Mouse (Mus musculus): ENCODE data around the gene Twf2. TPM values are rescaled to one million over a fixed set of nuclear protein-coding genes. Genes with fewer than 3 reads are reported as not detected.
A peak's percentile ranks its signal among the peaks of the same experiment; 100 is the strongest.

The Twf2 gene
- polyA plus RNA-seq (2015; fragmentation: Nextera tagmentation; extraction: Ambion mirVana): 25.3 and 29.8 TPM in 2 replicates

DNA sequence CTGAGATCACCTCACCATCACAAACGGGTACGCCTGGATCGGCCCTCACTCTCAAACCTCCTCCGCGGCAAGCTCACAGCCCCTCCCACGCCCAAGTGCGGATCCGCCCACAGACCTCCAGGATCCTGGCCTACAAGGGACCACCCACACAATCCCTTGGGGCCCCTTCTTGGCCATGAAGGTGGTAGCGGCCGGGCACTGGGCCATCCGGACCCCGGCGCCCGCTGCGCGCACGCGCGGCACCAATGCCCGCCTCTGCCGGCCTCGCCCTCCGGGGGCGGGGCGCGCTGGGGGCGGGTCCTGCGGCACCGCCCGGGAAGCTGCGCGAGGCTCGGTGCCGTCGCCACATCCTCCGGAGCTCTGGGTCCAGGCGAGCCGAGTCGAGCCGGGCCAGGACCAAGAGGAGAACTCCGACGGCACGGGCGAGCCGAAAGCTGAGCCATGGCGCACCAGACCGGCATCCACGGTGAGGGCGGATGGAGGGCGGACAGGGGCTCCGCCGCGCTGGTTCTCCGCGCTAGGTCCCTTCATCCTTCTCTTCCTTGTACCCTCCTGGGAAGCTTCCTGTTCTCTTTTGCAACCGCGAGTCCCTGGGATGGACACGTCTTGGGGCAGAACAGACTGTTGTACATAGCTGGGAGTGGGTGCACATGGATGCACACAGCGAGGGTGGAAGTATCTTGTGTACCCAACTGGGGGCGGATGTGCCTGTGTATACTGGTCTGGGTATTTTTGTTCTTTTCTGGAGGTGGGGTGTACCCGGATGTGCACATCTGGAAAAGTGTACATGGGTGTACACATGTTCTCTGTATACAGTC lies at the start of gene Twf2:
TSS of gene Twf2 (plus strand) at position 290 of the 818 bp plus-strand sequence.

DNA sequence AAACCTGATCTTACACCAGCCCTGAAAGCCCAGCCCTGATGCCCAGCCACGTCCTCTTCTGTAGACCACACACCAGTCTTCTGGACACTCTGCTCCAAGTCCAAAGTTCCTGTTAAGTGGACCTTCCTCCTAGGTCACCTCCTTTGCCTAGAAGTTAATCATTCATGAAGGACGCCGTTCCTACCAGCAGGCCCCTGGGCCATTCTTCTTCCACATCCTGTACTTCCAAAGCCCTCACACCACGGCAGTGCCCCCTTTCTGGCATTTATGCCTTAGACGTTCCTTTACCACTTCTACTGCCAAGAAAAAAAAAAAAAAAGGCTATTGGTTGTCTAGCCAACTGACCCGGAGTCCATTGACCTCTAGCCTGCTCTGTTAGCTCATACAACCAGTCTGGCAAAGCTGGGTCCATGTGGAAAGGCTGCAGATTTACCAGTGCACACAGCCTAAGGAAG lies 44.8 kb upstream of the Twf2 start, which contains the start of gene Glyctk:
TSS of gene Glyctk (minus strand) at position 102 of the 455 bp plus-strand sequence.

DNA sequence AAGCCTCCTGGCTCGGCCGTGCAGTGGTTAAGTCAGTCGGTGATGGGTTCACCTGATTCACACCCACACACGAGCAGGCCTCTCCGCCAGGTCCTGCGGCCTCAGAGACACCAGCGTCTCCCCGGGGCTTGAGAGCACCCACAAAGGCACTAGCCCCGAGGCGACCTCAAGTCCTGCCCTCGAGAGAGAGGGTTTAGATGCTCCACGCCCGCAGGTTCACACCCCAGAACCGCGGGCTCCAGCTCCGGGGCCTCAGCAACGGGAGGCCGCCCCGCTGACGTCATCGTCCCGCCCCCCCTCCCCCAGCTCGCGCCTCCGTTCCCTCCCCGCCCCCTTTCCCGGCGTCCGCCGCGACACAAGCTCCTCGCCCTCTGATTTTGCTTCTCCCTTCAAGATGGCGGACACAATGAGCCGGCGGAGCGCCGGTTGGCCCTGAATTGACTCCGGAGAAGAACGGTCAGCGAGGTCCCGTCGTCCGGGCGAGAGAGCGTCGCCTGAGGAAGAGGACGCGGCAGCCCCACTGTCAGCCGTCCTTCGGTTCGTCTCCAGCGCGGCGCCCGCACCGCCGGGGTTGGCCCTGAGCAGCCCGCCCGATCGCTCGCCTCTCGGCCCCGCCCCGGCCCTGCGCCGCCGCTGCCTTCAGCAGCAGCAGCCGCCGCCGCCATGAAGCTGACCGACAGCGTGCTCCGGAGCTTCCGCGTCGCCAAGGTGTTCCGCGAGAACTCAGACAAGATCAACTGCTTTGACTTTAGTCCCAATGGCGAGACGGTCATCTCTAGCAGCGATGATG lies 32.2 kb upstream of the Twf2 start, which contains the start of gene Wdr82:
TSS of gene Wdr82 (plus strand) at position 373 of the 790 bp plus-strand sequence.

DNA sequence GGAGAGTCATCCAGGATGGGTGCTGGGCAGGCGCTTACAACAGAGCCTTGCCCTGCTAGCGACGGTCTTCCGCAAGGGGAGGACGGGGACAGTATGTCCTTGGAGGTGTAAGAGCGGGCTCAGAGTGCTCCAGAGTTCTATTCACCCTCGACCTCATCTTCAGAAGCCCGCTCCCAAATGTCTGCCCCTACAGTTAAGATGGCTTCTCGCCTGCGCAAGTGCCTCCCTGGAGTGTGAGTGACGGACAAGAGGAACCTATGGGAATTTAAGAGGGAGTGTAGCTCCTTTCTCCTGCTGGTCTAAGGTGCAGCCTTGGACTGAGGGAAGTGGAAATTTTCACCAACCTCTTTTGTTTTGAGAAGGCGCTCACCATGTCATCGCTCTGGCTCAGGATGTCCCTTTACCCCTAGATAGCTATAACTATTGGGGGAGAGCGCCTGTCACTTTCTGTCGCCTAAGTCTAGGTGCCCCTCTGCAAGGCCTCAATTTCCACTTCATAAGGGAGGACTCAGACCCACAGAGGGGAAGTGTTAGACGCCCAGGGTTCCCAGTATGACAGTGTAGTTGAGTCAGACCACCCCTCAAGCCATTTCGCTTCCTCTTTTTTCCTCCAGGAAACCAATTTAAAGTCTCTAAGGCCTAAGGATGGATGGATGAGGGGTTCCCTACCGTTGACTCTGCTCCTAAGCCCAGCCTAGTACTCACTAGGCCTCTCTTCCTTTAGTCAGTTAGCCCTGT lies 3.2 kb upstream of the Twf2 start, which contains the start of gene Ppm1m:
TSS of gene Ppm1m (minus strand) at position 212 of the 738 bp plus-strand sequence.

DNA sequence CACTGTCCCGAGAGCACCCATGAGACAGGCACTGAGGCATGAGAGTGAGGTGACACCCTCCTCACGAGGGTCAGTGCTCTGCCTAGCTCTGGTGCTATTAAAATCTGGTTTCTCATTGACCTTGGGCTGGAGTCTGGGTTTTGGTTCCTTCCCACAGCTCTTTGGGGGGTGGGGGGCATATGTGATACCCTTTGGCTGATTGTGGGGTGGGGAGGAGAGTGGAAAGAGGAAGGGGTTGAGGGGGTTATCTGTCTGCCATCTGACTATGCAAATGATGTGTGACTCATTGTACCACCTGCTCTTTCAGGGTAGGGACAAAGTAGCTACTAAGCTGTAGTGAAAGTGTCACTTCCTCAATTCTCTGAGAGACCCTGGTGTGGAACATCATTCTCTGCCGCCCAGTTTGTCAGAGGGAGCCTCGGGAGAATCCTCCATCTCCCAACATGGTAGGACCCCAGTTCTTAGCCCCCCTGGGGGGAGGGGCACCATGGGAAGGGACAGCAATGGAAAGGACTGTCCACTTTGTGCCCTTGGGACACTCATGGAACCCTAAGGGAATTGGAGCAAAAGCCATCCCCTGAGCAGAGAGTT lies 19.4 kb downstream of the Twf2 start, which contains the start of gene Tlr9:
TSS of gene Tlr9 (plus strand) at position 338 of the 591 bp plus-strand sequence.

MicroRNAs encoded within 50 kb of the gene (microRNA counts, 519-probe panel; counts per million panel counts)
- 5,628 counts per million, percentile 97 among the panel's probes with 10 or more counts for microRNA mmu-let-7g

Small RNAs within 50 kb of the gene (microRNA-seq; reads per million reads assigned to microRNA genes)
- gene Mir135a-1 (not detected), gene Mirlet7g (67,785 reads per million, percentile 99 among the genes with 10 or more reads in this experiment)

Other genes starting within 250 kb of the Twf2 start
- 0.23 and 0.29 TPM in 2 replicates for gene Col6a5, start 242.5 kb upstream of the Twf2 start, polyA plus RNA-seq (2015; fragmentation: Nextera tagmentation; extraction: Ambion mirVana)
- gene Col6a4, start 106.3 kb upstream of the Twf2 start, polyA plus RNA-seq (2015; fragmentation: Nextera tagmentation; extraction: Ambion mirVana): 0.36 and 0.76 TPM in 2 replicates
- 0.44 and 0.85 TPM in 2 replicates for gene Glyctk, start 45.0 kb upstream of the Twf2 start, polyA plus RNA-seq (2015; fragmentation: Nextera tagmentation; extraction: Ambion mirVana)
- gene Wdr82, start 32.2 kb upstream of the Twf2 start, polyA plus RNA-seq (2015; fragmentation: Nextera tagmentation; extraction: Ambion mirVana): 10.7 and 11.5 TPM in 2 replicates
- 26.4 and 28.0 TPM in 2 replicates for gene Ppm1m, start 3.4 kb upstream of the Twf2 start, polyA plus RNA-seq (2015; fragmentation: Nextera tagmentation; extraction: Ambion mirVana)
- 0.08 and 0.11 TPM in 2 replicates for gene Tlr9, start 19.5 kb downstream of the Twf2 start, polyA plus RNA-seq (2015; fragmentation: Nextera tagmentation; extraction: Ambion mirVana)
- gene Alas1, start 45.5 kb downstream of the Twf2 start, polyA plus RNA-seq (2015; fragmentation: Nextera tagmentation; extraction: Ambion mirVana): 94.5 and 99.0 TPM in 2 replicates
- 7.2 and 7.5 TPM in 2 replicates for gene Poc1a, start 78.0 kb downstream of the Twf2 start, polyA plus RNA-seq (2015; fragmentation: Nextera tagmentation; extraction: Ambion mirVana)
- 9.4 and 9.9 TPM in 2 replicates for gene Dusp7, start 165.5 kb downstream of the Twf2 start, polyA plus RNA-seq (2015; fragmentation: Nextera tagmentation; extraction: Ambion mirVana)
- gene Rpl29, start 226.3 kb downstream of the Twf2 start, polyA plus RNA-seq (2015; fragmentation: Nextera tagmentation; extraction: Ambion mirVana): 752 and 771 TPM in 2 replicates
- 15.1 and 15.3 TPM in 2 replicates for gene Acy1, start 235.2 kb downstream of the Twf2 start, polyA plus RNA-seq (2015; fragmentation: Nextera tagmentation; extraction: Ambion mirVana)
- gene Abhd14b, start 244.4 kb downstream of the Twf2 start, polyA plus RNA-seq (2015; fragmentation: Nextera tagmentation; extraction: Ambion mirVana): 23.9 and 25.9 TPM in 2 replicates
- 29.5 and 29.8 TPM in 2 replicates for gene Abhd14a, start 244.6 kb downstream of the Twf2 start, polyA plus RNA-seq (2015; fragmentation: Nextera tagmentation; extraction: Ambion mirVana)